Mouse (Mus musculus): ENCODE results near the gene Aldh3a1.
A peak's percentile ranks its signal among the peaks of the same experiment; 100 is the strongest.
"Not testable (repeated sequence)": the region's sequence is repeated elsewhere in the genome, so short reads cannot be mapped to it uniquely, and the experiment has no call there.

The Aldh3a1 gene

DNA sequence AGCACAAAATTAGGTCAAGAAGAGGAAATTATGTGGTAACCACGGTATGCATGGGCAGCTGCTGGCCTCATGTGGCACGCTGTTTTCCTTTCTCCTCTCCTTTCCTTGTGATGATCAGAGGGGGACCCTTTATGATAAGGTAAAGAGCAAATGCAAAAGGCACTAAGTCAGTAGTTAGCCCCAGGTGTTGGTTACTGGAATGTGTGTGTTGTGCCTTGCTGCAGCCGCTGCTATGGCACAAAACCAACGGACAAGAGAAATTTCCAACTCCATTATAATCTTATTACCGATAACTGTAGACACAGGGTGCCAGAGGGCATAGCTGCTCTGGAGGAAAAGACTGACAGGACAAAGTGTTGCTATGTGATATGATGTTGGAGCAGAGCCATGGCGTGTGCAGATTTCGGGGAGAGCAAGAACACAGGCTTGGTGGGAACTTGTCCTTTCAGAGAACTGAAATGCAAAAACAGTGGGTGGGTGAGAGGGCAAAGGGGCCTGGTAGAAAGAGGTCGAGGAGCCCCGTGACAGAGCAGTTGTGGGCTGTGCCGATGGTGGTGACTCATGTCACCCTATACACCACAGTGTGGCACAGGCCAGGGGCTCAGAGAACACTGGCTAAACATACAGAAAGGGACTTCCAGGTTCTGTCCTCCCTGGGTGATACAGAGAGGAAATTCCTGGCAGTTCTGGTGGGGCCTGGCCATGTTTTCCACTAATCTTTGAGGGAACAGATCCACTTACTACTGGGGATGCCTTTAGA is at the start of gene Aldh3a1:
Aldh3a1 (plus strand) TSS at position 51 of the 760 bp plus-strand sequence.
- DNase-seq: no peak

- DNase-seq: no peak
Measured at GRCm38 (mm10) chr11:61158141-61158540, 49.2 kb upstream of the Aldh3a1 start.

GRCm38 (mm10) chr11:61159796-61160732 is 47.3 kb upstream of the Aldh3a1 start:
- DNase-seq: no peak

DNA sequence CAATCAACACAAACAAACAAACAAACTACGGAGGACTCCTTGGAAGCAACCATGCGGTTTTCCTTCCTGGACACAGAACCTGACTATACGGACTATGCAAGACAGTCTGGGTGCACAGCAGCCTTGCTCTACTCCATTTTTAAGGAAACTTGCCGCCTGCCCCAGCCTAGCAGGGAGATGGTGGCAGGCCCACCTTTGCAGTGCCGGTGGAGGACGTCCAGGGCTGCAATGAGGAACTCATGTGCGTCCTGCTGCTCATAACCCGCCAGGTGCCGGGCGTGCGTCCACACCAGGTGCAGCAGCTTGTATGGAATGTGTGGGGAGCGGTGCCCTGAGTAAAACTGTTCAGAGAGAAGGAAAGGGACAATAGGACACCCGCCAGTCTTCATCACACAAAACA is 46.2 kb upstream of the Aldh3a1 start:
- no peak for DNase-seq

GRCm38 (mm10) chr11:61162776-61163175 is 44.6 kb upstream of the Aldh3a1 start:
- DNase-seq: no peak

- no peak for DNase-seq
Measured at GRCm38 (mm10) chr11:61163341-61163740, 44.0 kb upstream of the Aldh3a1 start.

DNA sequence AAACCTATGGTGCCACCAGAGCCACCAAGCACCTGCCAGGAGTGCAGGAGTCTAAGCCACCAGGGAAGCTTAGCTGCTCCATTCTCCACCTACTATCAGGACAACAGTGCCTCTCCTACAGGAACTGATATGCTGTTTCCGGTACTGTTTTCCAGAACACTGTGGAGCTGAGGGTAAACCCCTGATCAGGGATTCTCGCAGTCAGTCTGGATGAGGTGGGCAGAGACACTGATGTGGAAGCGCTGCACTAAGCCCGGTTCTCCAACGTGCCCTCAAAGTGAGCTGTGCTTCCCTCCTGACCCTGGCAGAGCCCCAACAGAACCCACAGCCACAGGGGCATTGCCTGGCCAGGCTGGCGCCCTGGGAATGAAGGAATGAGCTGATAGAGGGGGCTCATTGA is 43.0 kb upstream of the Aldh3a1 start:
- no peak for DNase-seq

- DNase-seq: no peak
Measured at GRCm38 (mm10) chr11:61164881-61165280, 42.5 kb upstream of the Aldh3a1 start.

DNA sequence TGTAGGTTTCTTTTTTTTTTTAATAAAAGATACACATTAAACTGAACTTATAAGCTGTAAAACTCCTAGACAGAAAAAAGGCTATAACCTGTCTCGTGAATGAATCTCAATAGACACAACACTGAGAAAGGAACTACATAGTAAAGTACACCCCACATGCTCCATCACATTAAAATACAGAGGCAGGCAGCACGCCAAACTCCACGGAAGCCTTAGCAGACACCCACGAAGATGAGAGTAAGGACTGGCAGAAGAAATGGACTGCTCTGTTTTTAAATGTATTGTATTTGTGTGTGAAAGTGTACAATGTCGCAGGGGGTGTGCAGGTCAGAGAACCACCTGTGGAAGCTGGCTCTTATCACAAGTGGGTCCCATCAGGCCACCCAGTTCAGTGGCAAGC is 37.2 kb upstream of the Aldh3a1 start:
- DNase-seq: no peak

DNA sequence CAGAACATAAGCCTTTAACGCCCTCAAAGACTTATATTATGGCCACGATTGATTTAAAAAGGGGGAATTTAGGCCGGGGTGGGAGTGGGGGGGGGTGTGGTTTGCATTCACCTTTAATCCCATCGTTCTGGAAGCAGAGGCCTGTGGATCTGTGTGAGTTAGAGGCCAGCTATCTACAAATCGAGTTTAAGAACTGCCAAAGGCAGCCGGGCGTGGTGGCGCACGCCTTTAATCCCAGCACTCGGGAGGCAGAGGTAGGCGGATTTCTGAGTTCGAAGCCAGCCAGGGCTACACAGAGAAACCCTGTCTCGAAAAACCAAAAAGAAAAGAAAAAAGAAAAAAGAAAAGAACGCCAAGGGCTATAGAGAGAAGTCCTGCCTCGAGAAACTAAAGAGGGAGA is 33.9 kb upstream of the Aldh3a1 start:
- not testable (repeated sequence) for DNase-seq

- DNase-seq: peak; percentile 42
Measured at GRCm38 (mm10) chr11:61174291-61174820, 33.0 kb upstream of the Aldh3a1 start.

DNA sequence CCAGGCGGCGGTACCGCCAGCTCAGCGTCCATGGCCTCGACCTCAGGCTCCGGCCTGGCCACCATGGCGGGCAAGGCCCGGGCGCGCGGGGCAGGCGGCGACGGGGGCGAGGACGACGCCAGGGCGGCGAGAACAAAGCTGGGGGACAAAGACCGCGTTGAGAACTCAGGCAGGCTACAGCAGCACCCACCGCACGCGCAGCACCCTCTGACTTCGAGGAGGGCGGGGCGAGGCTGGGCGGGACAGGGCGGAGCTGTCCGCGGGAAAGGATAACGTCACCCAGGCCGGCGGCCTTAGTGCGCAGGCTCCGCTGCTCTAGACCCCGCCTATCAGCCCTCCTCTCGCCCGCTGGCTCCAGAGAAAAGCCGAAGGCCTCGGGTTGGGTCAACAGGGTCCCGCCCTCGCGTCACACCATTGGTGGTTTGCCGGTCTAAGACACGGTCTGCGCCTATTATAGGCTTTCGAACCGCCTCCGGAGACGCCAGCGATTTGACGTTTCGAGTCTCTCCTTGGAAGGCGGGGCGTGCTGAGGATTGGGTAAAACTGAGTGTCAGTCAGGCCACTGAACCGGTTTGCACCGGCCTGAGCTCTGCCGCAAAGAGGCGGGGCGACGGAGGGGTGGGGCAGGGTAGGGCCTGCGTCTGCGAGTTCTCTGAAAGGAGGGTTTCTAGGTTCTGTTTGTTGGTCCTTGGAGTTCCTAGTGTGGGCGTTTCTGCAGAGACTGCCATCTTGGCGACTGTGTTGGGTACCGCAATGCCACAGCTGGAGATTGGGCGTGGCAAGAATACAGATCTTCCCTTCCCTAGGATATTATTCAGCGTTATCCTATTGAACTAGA is 32.3 kb upstream of the Aldh3a1 start, which contains the start of gene Usp22:
Usp22 (minus strand) TSS at position 235 of the 838 bp plus-strand sequence.
- DNase-seq: peak; percentile 100

DNA sequence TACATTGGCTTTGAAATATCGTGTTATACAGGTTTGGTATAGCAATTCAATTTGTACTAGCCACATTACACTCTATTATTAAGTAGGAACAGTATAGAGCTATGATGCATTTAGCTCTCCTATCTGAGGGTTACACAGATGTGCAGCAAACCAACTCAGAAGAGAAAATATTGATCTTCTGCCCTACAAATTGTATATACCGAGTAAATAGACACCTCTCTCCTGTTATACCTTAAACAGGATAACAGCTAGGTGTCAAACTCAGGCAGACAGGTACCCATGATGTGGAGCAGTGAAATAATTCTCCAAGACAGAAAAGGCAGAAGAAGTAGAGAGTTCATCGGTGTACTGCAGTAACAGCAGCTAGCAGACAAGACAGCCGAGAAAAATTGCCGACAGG is 31.6 kb upstream of the Aldh3a1 start:
- DNase-seq: no peak

DNA sequence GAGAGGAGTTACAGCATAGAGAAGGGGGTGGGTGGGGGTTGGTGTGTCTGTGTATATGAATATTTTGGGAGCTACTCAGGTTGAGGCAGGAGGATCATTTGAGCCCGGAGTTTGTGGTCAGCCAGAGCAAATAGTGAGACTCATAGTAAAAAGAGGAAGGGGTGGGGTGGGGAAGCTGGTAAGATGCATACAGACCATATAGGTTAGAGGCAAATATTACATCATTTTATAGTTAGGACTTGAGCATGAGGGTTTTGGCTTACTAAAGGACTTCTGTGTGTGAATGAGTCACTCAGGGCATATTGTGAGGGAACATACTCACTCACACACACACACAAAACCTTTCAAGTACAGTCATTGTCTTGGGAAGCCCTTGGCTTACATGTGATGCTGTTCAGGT is 31.0 kb upstream of the Aldh3a1 start:
- DNase-seq: no peak

DNA sequence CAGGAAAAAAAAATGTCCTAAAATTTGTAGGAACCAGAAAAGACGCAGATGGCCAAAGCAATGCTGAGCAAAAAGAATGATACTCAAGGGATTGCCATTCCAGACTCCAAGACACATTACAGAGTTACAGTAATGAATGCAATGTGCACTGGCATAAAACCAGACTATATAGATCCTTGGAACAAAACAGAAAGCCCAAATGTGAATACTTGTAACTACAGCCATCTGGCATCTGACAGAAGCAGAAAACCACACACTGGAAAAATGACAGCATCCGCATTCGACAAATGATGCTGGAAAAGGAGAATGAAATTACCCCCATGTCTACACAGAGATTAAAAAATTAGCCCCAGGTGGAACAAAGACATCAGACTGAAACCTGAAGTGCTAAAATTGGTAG is 27.0 kb upstream of the Aldh3a1 start:
- DNase-seq: peak; percentile 23

DNA sequence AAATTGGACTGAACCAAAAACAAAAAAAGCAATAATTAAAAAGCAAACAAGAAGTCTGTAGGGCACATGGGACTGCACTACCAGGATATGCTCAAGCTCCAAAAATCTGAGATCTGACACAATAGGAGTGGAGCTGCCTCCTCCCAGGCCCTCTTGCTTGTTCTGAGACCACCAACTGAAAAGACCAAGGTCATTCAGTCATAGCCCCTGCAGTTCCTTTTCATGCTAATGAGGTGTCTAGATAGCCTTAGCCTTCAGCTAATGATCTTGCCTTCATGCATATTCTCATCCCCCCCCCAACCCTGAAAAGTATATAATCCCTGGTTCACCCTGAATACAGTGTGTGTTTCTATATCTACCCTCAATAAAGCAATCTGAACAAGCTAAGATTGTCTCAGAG is 25.7 kb upstream of the Aldh3a1 start:
- no peak for DNase-seq

GRCm38 (mm10) chr11:61183820-61184219 is 23.5 kb upstream of the Aldh3a1 start:
- no peak for DNase-seq

DNA sequence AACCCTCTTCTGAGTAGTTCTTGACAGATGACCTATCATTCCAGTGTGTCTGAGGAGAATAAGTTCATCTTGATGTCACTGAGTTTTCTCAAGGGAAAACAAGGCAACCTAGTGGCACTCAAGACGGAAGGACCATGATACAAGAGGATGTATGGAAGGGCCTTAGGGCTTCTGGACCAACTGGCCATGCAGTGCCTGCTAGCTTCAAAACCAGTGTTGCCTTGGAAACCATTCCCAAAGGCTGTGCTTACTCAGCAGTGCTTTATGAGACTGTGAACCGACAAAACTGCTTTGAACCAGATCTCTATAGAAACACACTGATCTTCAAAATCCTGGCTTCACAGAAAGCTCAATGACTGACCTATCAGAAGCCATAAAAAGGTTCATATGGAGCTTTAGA is 16.6 kb upstream of the Aldh3a1 start:
- no peak for DNase-seq

DNA sequence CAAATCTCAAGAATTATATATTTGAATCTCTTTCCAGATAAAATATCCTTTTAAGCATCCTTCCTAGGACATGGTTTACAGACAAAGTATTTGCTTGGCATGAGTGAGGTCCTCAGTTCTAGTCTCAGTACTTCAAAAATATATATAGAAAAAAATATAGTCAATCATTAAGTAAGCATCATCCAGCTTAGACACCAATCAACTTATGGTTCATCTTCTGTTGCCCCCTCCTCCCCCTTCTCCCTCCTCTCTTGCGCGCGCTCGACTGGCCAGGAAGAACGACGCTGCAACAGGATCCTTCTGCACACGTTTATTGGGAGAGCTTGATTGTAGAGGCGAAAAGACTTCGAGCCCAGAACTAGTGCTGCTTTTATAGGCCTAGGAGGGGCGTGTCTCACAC is 15.2 kb upstream of the Aldh3a1 start:
- DNase-seq: not testable (repeated sequence)

DNA sequence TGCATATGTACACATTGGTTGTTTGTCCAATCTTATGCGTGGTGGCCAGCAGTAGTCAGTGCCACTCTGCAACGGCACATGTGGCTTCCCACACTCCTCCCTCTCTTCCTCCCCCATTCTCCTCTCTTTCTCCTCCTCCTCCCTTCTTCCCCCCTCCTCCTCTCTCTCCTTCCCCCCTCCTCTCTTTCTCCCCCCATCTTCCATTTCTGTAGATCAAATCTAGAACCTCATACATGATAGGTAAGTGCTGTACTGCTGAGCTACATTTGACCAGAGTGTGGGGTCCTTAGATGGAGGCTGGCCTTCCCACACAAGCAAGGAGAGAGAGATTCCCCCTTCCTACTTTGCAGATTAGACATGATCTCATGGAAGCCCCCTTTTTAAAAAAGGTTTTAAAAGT is 14.6 kb upstream of the Aldh3a1 start:
- no peak for DNase-seq

GRCm38 (mm10) chr11:61193392-61193791 is 13.9 kb upstream of the Aldh3a1 start:
- peak; percentile 75 for DNase-seq

DNA sequence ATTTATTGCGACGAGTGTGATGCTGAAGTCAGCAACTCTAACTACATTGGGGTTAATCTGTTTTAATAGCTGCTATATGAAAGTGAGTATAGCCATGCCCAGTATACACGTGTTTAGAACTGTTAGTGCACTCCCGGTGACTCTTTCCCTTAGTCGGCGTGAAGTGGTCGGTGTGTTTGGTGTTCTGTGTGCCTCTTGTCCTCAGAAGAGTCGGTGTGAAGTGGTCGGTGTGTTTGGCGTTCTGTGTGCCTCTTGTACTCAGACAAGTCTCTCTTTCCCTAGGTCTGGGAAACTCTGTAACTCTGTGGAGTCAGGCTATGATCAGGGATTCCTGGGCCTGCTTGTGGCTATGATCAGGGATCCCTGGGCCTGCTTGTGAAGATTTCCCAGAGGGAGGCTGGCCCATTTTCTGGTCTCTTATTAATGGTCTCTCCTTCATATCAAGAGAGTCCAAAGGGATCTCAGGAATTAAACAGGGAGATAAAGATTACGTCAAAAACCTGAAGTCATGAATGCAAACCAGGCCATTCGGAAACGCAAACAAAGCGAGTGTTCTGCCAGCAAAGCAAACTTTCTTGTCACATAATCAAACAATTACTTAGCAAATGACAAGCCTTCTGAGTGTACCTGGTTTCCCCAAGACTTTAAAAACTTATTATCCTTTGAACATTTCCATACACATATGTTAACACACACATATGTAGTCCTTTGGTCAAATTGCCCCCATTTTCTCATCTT is 10.6 kb upstream of the Aldh3a1 start:
- no peak for DNase-seq

Data from right cerebral cortex, adult 18-20 months (tissue).